Mouse (Mus musculus): ENCODE results near the gene Rtkn. TPM values are rescaled to one million over a fixed set of nuclear protein-coding genes. Genes with fewer than 3 reads are reported as not detected.
A peak's percentile ranks its signal among the peaks of the same experiment; 100 is the strongest.

The Rtkn gene
- polyA plus RNA-seq, 2 experiments, result 5.5 to 11.1 TPM

- Histone ChIP-seq H3K4me1 (replicated peaks; ENCODE audit: control insufficient read depth in 2 of 2, insufficient read depth in 2 of 2, low read length in 1 of 2) (peaks cover 22 to 32% of the 10 kb centered on the region in 2 experiments), H3K27me3 (ENCODE audit: control insufficient read depth, insufficient read depth, low read length) (no peaks in the 10 kb centered on the region), H3K27ac (no peak overlapping the region), H3K9ac (replicated peaks) (no peak overlapping the region), H3K4me2 (ENCODE audit: low read depth) (no peak overlapping the region), H3K9me3 (ENCODE audit: control insufficient read depth, low read length) (no peaks in the 10 kb centered on the region), H3K36me3 (replicated peaks; ENCODE audit: control insufficient read depth, insufficient read depth, low read depth) (peaks cover 3% of the 10 kb centered on the region; the same call in 1 of the 2 replicates), H3K4me3 (ENCODE audit: insufficient read depth in 1 of 2, low read depth in 2 of 2, low read length in 2 of 2) (no peak overlapping the region)
- ATAC-seq (ENCODE audit: insufficient read depth), result no peak
- 51% methylated on average over 4 of the region's 4 CpGs for WGBS (ENCODE audit: insufficient replicate concordance)
- TF ChIP-seq CTCF (IDR thresholded peaks at IDR 0.05; ENCODE audit: low read depth), result no peak
- DNase-seq (ENCODE audit: low read depth in 3 of 3, low spot score in 3 of 3), result no peak
Observed at GRCm38 (mm10) chr6:83111510-83112136, 23.6 kb upstream of the Rtkn start.

GRCm38 (mm10) chr6:83115011-83115671, 20.1 kb upstream of the Rtkn start, which contains the start of gene Mogs:
Gene Mogs, plus strand, starts transcription at chr6:83115496.
- H3K27ac ChIP-seq, result peak within 1 kb of the TSS; percentile 72
- peak within 1 kb of the TSS; percentile 72 for H3K9ac ChIP-seq (replicated peaks)
- H3K27me3 ChIP-seq (ENCODE audit: control insufficient read depth, insufficient read depth, low read length), result no peaks in the 10 kb centered on the region
- peak; percentile 90 for ATAC-seq (ENCODE audit: insufficient read depth)
- peaks cover 17 to 24% of the 10 kb centered on the region in 2 experiments for H3K4me1 ChIP-seq (replicated peaks; ENCODE audit: control insufficient read depth in 2 of 2, insufficient read depth in 2 of 2, low read length in 1 of 2)
- peak within 1 kb of the TSS; percentile 95 for H3K4me2 ChIP-seq (ENCODE audit: low read depth)
- H3K36me3 ChIP-seq (replicated peaks; ENCODE audit: control insufficient read depth, insufficient read depth, low read depth), result peaks cover 7% of the 10 kb centered on the region
- under 1% methylated on average over 53 of the region's 58 CpGs for WGBS (ENCODE audit: insufficient replicate concordance)
- TF ChIP-seq CTCF (IDR thresholded peaks at IDR 0.05; ENCODE audit: low read depth) (peak; percentile 41), EP300 (IDR thresholded peaks at IDR 0.05; ENCODE audit: low read depth) (no peak)
- peak within 1 kb of the TSS; percentile 82 to 84 for H3K4me3 ChIP-seq (ENCODE audit: insufficient read depth in 1 of 2, low read depth in 2 of 2, low read length in 2 of 2)
- no peaks in the 10 kb centered on the region for H3K9me3 ChIP-seq (ENCODE audit: control insufficient read depth, low read length)
- peak; percentile 80 to 84 (median 81) for DNase-seq (ENCODE audit: low read depth in 3 of 3, low spot score in 3 of 3)

- no peaks in the 10 kb centered on the region for H3K27me3 ChIP-seq (ENCODE audit: control insufficient read depth, insufficient read depth, low read length)
- DNase-seq (ENCODE audit: low read depth in 3 of 3, low spot score in 3 of 3), result no peak
- H3K9me3 ChIP-seq (ENCODE audit: control insufficient read depth, low read length), result no peaks in the 10 kb centered on the region
- peaks cover 18 to 23% of the 10 kb centered on the region in 2 experiments for H3K4me1 ChIP-seq (replicated peaks; ENCODE audit: control insufficient read depth in 2 of 2, insufficient read depth in 2 of 2, low read length in 1 of 2)
- H3K4me3 ChIP-seq (ENCODE audit: insufficient read depth in 1 of 2, low read depth in 2 of 2, low read length in 2 of 2), result peak overlapping the region; percentile 82 to 84
- H3K36me3 ChIP-seq (replicated peaks; ENCODE audit: control insufficient read depth, insufficient read depth, low read depth), result peaks cover 6% of the 10 kb centered on the region
- under 1% methylated on average over 38 of the region's 48 CpGs for WGBS (ENCODE audit: insufficient replicate concordance)
- peak overlapping the region; percentile 95 for H3K4me2 ChIP-seq (ENCODE audit: low read depth)
- peak; percentile 56; the same call in 1 of the 2 replicates for ATAC-seq (ENCODE audit: insufficient read depth)
- TF ChIP-seq CTCF (IDR thresholded peaks at IDR 0.05; ENCODE audit: low read depth), result 0 out of 2 replicates have a peak, but pooled peaks have one; percentile 2
- TF ChIP-seq EP300 (IDR thresholded peaks at IDR 0.05; ENCODE audit: low read depth), result no peak
- peak overlapping the region; percentile 72 for H3K9ac ChIP-seq (replicated peaks)
- H3K27ac ChIP-seq, result peak overlapping the region; percentile 65
Observed at GRCm38 (mm10) chr6:83115682-83116372, 19.4 kb upstream of the Rtkn start.

- H3K27ac ChIP-seq, result peak overlapping the region; percentile 65
- no peak for TF ChIP-seq CTCF (IDR thresholded peaks at IDR 0.05; ENCODE audit: low read depth)
- TF ChIP-seq EP300 (IDR thresholded peaks at IDR 0.05; ENCODE audit: low read depth), result no peak
- H3K9ac ChIP-seq (replicated peaks), result peak overlapping the region; percentile 72
- no peak for DNase-seq (ENCODE audit: low read depth in 3 of 3, low spot score in 3 of 3)
- H3K27me3 ChIP-seq (ENCODE audit: control insufficient read depth, insufficient read depth, low read length), result no peaks in the 10 kb centered on the region
- WGBS (ENCODE audit: insufficient replicate concordance), result 68% methylated on average over 11 of the region's 11 CpGs
- peak overlapping the region; percentile 95 for H3K4me2 ChIP-seq (ENCODE audit: low read depth)
- H3K9me3 ChIP-seq (ENCODE audit: control insufficient read depth, low read length), result no peaks in the 10 kb centered on the region
- ATAC-seq (ENCODE audit: insufficient read depth), result no peak
- peaks cover 4% of the 10 kb centered on the region for H3K36me3 ChIP-seq (replicated peaks; ENCODE audit: control insufficient read depth, insufficient read depth, low read depth)
- peaks cover 17 to 20% of the 10 kb centered on the region in 2 experiments for H3K4me1 ChIP-seq (replicated peaks; ENCODE audit: control insufficient read depth in 2 of 2, insufficient read depth in 2 of 2, low read length in 1 of 2)
- peak overlapping the region; percentile 82 to 84 for H3K4me3 ChIP-seq (ENCODE audit: insufficient read depth in 1 of 2, low read depth in 2 of 2, low read length in 2 of 2)
Observed at GRCm38 (mm10) chr6:83116373-83117164, 18.7 kb upstream of the Rtkn start.

Measured in liver, embryonic 14.5 days (tissue).